Mouse (Mus musculus): ENCODE measurements around the gene E2f8.

DNA sequence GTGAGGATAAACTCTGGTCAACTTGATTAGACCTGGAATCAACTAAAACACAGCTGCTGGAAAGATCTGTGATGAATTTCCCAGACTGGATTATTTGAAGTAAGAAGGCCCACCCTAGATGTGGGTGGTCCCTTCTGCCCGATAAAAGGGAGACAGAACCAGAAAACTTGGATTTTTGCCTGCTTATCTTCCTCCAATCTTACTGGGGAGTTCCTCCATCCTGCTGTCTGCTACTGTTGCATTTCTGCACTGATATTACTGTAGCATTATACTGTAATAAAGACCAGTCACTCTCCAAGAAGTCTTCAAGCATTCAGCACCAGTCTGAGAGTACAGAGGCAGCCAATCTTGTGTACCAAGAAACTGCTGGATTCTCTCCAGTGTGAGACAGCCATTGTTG, 23.1 kb downstream of the E2f8 start:
- no peak for TF ChIP-seq CTCF (IDR thresholded peaks at IDR 0.05; ENCODE audit: borderline replicate concordance, extremely low read depth, insufficient read depth, insufficient read length)
- no peak for TF ChIP-seq POLR2A (IDR thresholded peaks at IDR 0.05; ENCODE audit: borderline replicate concordance, extremely low read depth, insufficient read depth, insufficient read length, poor library complexity, severe bottlenecking)

Data from brain, embryonic 14.5 days (tissue).